Mouse (Mus musculus) liver, adult 2 months (tissue): ENCODE measurements at regions not wholly inside any gene's neighbourhood (a gene's known extent, or its start where the extent isn't known, plus 50 kb on each side); places are given as distances from the start of the nearest gene placed in this dataset.

Source experiments
- DNase-seq: peaks from one replicate; pipeline ENCODE4 v3.0.0-alpha.2; 2011; ENCODE audit warnings: low read depth, low spot score; ENCODE audit errors: extremely low read depth
- H3K27ac ChIP-seq: fragments of 200-500 bp; replicated peaks from 2 replicates; pipeline ENCODE4 v1.5.1; 2012; ENCODE audit warnings: low read depth, mild to moderate bottlenecking, control low read depth, inconsistent platforms, low read length; ENCODE audit not compliant: insufficient read depth
- H3K27me3 ChIP-seq: fragments of 200-500 bp; 2 replicates; pipeline ENCODE4 v1.6.1; 2012; ENCODE audit warnings: mild to moderate bottlenecking, moderate library complexity, low read length, inconsistent platforms; ENCODE audit not compliant: control insufficient read depth, insufficient read depth
- H3K36me3 ChIP-seq: fragments of 200-500 bp; 2 replicates; pipeline ENCODE4 v1.6.1; 2012; ENCODE audit warnings: low read length, inconsistent platforms; ENCODE audit not compliant: control insufficient read depth, insufficient read depth
- H3K4me1 ChIP-seq: fragments of 200-500 bp; 2 replicates; pipeline ENCODE4 v1.6.1; 2011; ENCODE audit warnings: low read length; ENCODE audit not compliant: control insufficient read depth, insufficient read depth
- H3K4me3 ChIP-seq: fragments of 200-500 bp; 2 replicates; pipeline ENCODE4 v1.5.1; 2011; ENCODE audit warnings: low read depth, mild to moderate bottlenecking, control low read depth, low read length, moderate library complexity; ENCODE audit not compliant: insufficient read depth
- H3K79me2 ChIP-seq: fragments of 200-500 bp; 2 replicates; pipeline ENCODE4 v1.6.1; 2012; ENCODE audit warnings: inconsistent platforms, mild to moderate bottlenecking, low read length, moderate library complexity; ENCODE audit not compliant: control insufficient read depth, insufficient read depth
- H3K9ac ChIP-seq: fragments of 200-500 bp; 2 replicates; pipeline ENCODE4 v1.6.1; 2012; ENCODE audit warnings: low read depth, mild to moderate bottlenecking, control low read depth, inconsistent platforms, low read length
- CTCF ChIP-seq: fragments of 200-500 bp; IDR thresholded peaks from 2 replicates; pipeline ENCODE4 v1.5.1; 2011; ENCODE audit warnings: low read depth, low read length, control low read depth
- POLR2A ChIP-seq: fragments of 200-500 bp; IDR thresholded peaks from 2 replicates; pipeline ENCODE4 v1.6.1; 2011; ENCODE audit warnings: low read length, control low read depth; ENCODE audit not compliant: insufficient read depth; ENCODE audit errors: extremely low read depth
- WGBS: fragments of 180-500 bp; shearing (Covaris S2); methylation state at CpG from one replicate; pipeline ENCODE4 v1.1.7; 2018; 5-methylcytosine and 5-hydroxymethylcytosine counted together

- no peak for DNase-seq
- WGBS: 68% methylated on average over 2 of the region's 2 CpGs
- Histone ChIP-seq H3K27ac (no peak overlapping the region), H3K4me1 (no peaks in the 10 kb centered on the region), H3K27me3 (no peaks in the 10 kb centered on the region), H3K9ac (no peak overlapping the region), H3K36me3 (no peaks in the 10 kb centered on the region), H3K4me3 (no peak overlapping the region), H3K79me2 (no peaks in the 10 kb centered on the region)
- no peak for TF ChIP-seq CTCF
- TF ChIP-seq POLR2A: no peak
Measured at GRCm38 (mm10) chr2:115131746-115132145, 449.8 kb upstream of the BC052040 start.

- no peak overlapping the region for H3K9ac ChIP-seq
- no peak overlapping the region for H3K4me3 ChIP-seq
- no peaks in the 10 kb centered on the region for H3K79me2 ChIP-seq
- no peak overlapping the region for H3K27ac ChIP-seq
- TF ChIP-seq CTCF (no peak), POLR2A (no peak)
- H3K27me3 ChIP-seq: no peaks in the 10 kb centered on the region
- WGBS: 34% methylated on average over 1 of the region's 1 CpGs
- no peaks in the 10 kb centered on the region for H3K4me1 ChIP-seq
- DNase-seq: no peak
- H3K36me3 ChIP-seq: no peaks in the 10 kb centered on the region
Measured at GRCm38 (mm10) chr2:115132165-115132592, 449.3 kb upstream of the BC052040 start.

- H3K27me3 ChIP-seq: no peaks in the 10 kb centered on the region
- no peak overlapping the region for H3K27ac ChIP-seq
- H3K9ac ChIP-seq: no peak overlapping the region
Measured at GRCm38 (mm10) chr2:115141416-115141815, 440.1 kb upstream of the BC052040 start.

GRCm38 (mm10) chr2:115172111-115172510 is 409.4 kb upstream of the BC052040 start:
- Histone ChIP-seq H3K4me3 (no peak overlapping the region), H3K9ac (no peak overlapping the region), H3K27ac (no peak overlapping the region), H3K79me2 (no peaks in the 10 kb centered on the region), H3K36me3 (no peaks in the 10 kb centered on the region), H3K4me1 (no peaks in the 10 kb centered on the region), H3K27me3 (no peaks in the 10 kb centered on the region)
- TF ChIP-seq POLR2A (no peak), CTCF (no peak)
- WGBS: 80% methylated on average over 5 of the region's 5 CpGs
- DNase-seq: no peak

More at GRCm38 (mm10) chr2:115141416-115141815, 440.1 kb upstream of the BC052040 start:
- H3K36me3 ChIP-seq: no peaks in the 10 kb centered on the region
- no peak for DNase-seq
- H3K4me3 ChIP-seq: no peak overlapping the region
- H3K79me2 ChIP-seq: no peaks in the 10 kb centered on the region
- no peaks in the 10 kb centered on the region for H3K4me1 ChIP-seq
- TF ChIP-seq POLR2A (no peak), CTCF (no peak)

- 92% methylated on average over 1 of the region's 1 CpGs for WGBS
- TF ChIP-seq POLR2A: no peak
- no peak for TF ChIP-seq CTCF
- H3K27ac ChIP-seq: no peak overlapping the region
Measured at GRCm38 (mm10) chr2:115177076-115177475, 404.4 kb upstream of the BC052040 start.

GRCm38 (mm10) chr2:115177896-115178295 is 403.6 kb upstream of the BC052040 start:
- 79% methylated on average over 1 of the region's 1 CpGs for WGBS
- H3K4me1 ChIP-seq: no peaks in the 10 kb centered on the region
- H3K4me3 ChIP-seq: no peak overlapping the region
- no peaks in the 10 kb centered on the region for H3K27me3 ChIP-seq
- H3K9ac ChIP-seq: no peak overlapping the region
- no peaks in the 10 kb centered on the region for H3K79me2 ChIP-seq
- no peaks in the 10 kb centered on the region for H3K36me3 ChIP-seq
- no peak overlapping the region for H3K27ac ChIP-seq
- TF ChIP-seq CTCF: no peak
- TF ChIP-seq POLR2A: no peak
- no peak for DNase-seq

More at GRCm38 (mm10) chr2:115177076-115177475, 404.4 kb upstream of the BC052040 start:
- Histone ChIP-seq H3K79me2 (no peaks in the 10 kb centered on the region), H3K27me3 (no peaks in the 10 kb centered on the region), H3K9ac (no peak overlapping the region), H3K36me3 (no peaks in the 10 kb centered on the region), H3K4me3 (no peak overlapping the region), H3K4me1 (no peaks in the 10 kb centered on the region)
- no peak for DNase-seq
